Mouse (Mus musculus) MEL (cell line): ENCODE results near the gene Nap1l4. TPM values are rescaled to one million over a fixed set of nuclear protein-coding genes. Genes with fewer than 3 reads are reported as not detected.

Source experiments
- DNase-seq: peaks from one replicate; pipeline ENCODE4 v3.0.0; 2011; ENCODE audit warnings: low read depth, low spot score
- H3K27ac ChIP-seq: 2 replicates; pipeline ENCODE4 v1.5.1; 2012; ENCODE audit warnings: low read depth, mild to moderate bottlenecking, control low read depth, low read length, moderate library complexity; ENCODE audit not compliant: control insufficient read depth
- H3K27me3 ChIP-seq, 2 experiments: fragments of 150-350 bp in 1 of 2; sonication (generic) in 1 of 2; 2 replicates each; pipeline ENCODE4 v1.6.1; 2012; ENCODE audit warnings: low read length in 2 of 2, mild to moderate bottlenecking in 2 of 2, improper control_type of control experiment in 1 of 2, moderate library complexity in 1 of 2; ENCODE audit not compliant: insufficient read depth in 2 of 2, control insufficient read depth in 1 of 2
- H3K36me3 ChIP-seq, 2 experiments: 2 replicates each; pipeline ENCODE4 v1.6.1; 2012 to 2014; ENCODE audit warnings: low read length in 2 of 2, improper control_type of control experiment in 1 of 2, inconsistent platforms in 1 of 2, mild to moderate bottlenecking in 1 of 2; ENCODE audit not compliant: insufficient read depth in 2 of 2, control insufficient read depth in 1 of 2
- H3K4me1 ChIP-seq, 2 experiments: fragments of 150-350 bp in 1 of 2; sonication (generic) in 1 of 2; 2 replicates each; pipeline ENCODE4 v1.6.1; 2012; ENCODE audit warnings: low read length in 2 of 2, improper control_type of control experiment in 1 of 2, mild to moderate bottlenecking in 1 of 2; ENCODE audit not compliant: insufficient read depth in 2 of 2, control insufficient read depth in 1 of 2
- H3K4me3 ChIP-seq, 2 experiments: fragments of 150-350 bp in 1 of 2; sonication (generic) in 1 of 2; 2 replicates each; pipeline ENCODE4 v1.5.1; 2012; ENCODE audit warnings: low read depth in 2 of 2, low read length in 2 of 2, mild to moderate bottlenecking in 2 of 2, moderate library complexity in 2 of 2, control low read depth in 1 of 2, improper control_type of control experiment in 1 of 2; ENCODE audit not compliant: control insufficient read depth in 1 of 2, insufficient read depth in 1 of 2
- H3K79me2 ChIP-seq: 2 replicates; pipeline ENCODE4 v1.6.1; 2012; ENCODE audit warnings: mild to moderate bottlenecking, low read length, moderate library complexity; ENCODE audit not compliant: control insufficient read depth, poor library complexity, insufficient read depth
- H3K9ac ChIP-seq: 2 replicates; pipeline ENCODE4 v1.6.1; 2012; ENCODE audit warnings: low read depth, mild to moderate bottlenecking, control low read depth, low read length, moderate library complexity; ENCODE audit not compliant: control insufficient read depth, poor library complexity, severe bottlenecking
- H3K9me3 ChIP-seq: fragments of 150-350 bp; sonication (generic); replicated peaks from 2 replicates; pipeline ENCODE4 v1.6.1; 2012; ENCODE audit warnings: mild to moderate bottlenecking, low read length, improper control_type of control experiment, moderate library complexity; ENCODE audit not compliant: insufficient read depth
- BHLHE40 ChIP-seq: IDR thresholded peaks from 2 replicates; pipeline ENCODE4 v1.6.1; 2012; ENCODE audit warnings: low read depth, mild to moderate bottlenecking, inconsistent platforms, low read length, improper control_type of control experiment, borderline replicate concordance
- CHD2 ChIP-seq: IDR thresholded peaks from 2 replicates; pipeline ENCODE4 v1.6.1; 2011; ENCODE audit warnings: low read length, improper control_type of control experiment
- CTCF ChIP-seq, 3 experiments: IDR thresholded peaks in 2 of 3; conservative IDR thresholded peaks in 1 of 3; 2 replicates each; pipeline ENCODE4 v1.5.1; 2011 to 2012; ENCODE audit warnings: low read length in 3 of 3, low read depth in 2 of 3, mild to moderate bottlenecking in 2 of 3, improper control_type of control experiment in 1 of 3, inconsistent platforms in 1 of 3, mixed read lengths in 1 of 3, moderate library complexity in 1 of 3; ENCODE audit not compliant: control insufficient read depth in 1 of 3, insufficient read depth in 1 of 3, poor library complexity in 1 of 3, severe bottlenecking in 1 of 3
- E2F4 ChIP-seq: IDR thresholded peaks from 2 replicates; pipeline ENCODE4 v1.6.1; 2011; ENCODE audit warnings: low read depth, low read length, improper control_type of control experiment, borderline replicate concordance
- ELF1 ChIP-seq: IDR thresholded peaks from 2 replicates; pipeline ENCODE4 v1.6.1; 2014; ENCODE audit warnings: low read depth, mild to moderate bottlenecking, inconsistent platforms, low read length, improper control_type of control experiment, moderate library complexity
- EP300 ChIP-seq, 2 experiments: IDR thresholded peaks; 2 replicates each; pipeline ENCODE4 v1.6.1; 2011; ENCODE audit warnings: improper control_type of control experiment in 2 of 2, low read length in 2 of 2, low read depth in 1 of 2, mild to moderate bottlenecking in 1 of 2
- ETS1 ChIP-seq: IDR thresholded peaks from 2 replicates; pipeline ENCODE4 v1.6.1; 2012; ENCODE audit warnings: low read depth, mild to moderate bottlenecking, inconsistent platforms, low read length, improper control_type of control experiment, moderate library complexity
- MAFK ChIP-seq: IDR thresholded peaks from 2 replicates; pipeline ENCODE4 v1.6.1; 2011; ENCODE audit warnings: low read depth, mild to moderate bottlenecking, low read length, improper control_type of control experiment, borderline replicate concordance
- MAX ChIP-seq: IDR thresholded peaks from 2 replicates; pipeline ENCODE4 v1.6.1; 2011; ENCODE audit warnings: low read length, improper control_type of control experiment
- MAZ ChIP-seq: IDR thresholded peaks from 2 replicates; pipeline ENCODE4 v1.6.1; 2012; ENCODE audit warnings: low read depth, mild to moderate bottlenecking, inconsistent platforms, low read length, improper control_type of control experiment
- MEF2A ChIP-seq: IDR thresholded peaks from 2 replicates; pipeline ENCODE4 v1.6.1; 2014; ENCODE audit warnings: low read depth, mild to moderate bottlenecking, inconsistent platforms, low read length, improper control_type of control experiment; ENCODE audit not compliant: poor library complexity, insufficient replicate concordance, severe bottlenecking; ENCODE audit errors: extremely low read depth
- MXI1 ChIP-seq: IDR thresholded peaks from 2 replicates; pipeline ENCODE4 v1.6.1; 2011; ENCODE audit warnings: mild to moderate bottlenecking, low read depth, low read length, improper control_type of control experiment
- MYC ChIP-seq: IDR thresholded peaks from 2 replicates; pipeline ENCODE4 v1.6.1; 2011; ENCODE audit warnings: low read depth, mild to moderate bottlenecking, low read length, improper control_type of control experiment, moderate library complexity
- POLR2AphosphoS5 ChIP-seq: IDR thresholded peaks from 2 replicates; pipeline ENCODE4 v1.6.1; 2012; ENCODE audit warnings: low read depth, borderline replicate concordance, mild to moderate bottlenecking, inconsistent platforms, low read length, moderate library complexity, mixed read lengths
- RAD21 ChIP-seq: IDR thresholded peaks from 2 replicates; pipeline ENCODE4 v1.6.1; 2011; ENCODE audit warnings: mild to moderate bottlenecking, low read depth, low read length, improper control_type of control experiment
- RCOR1 ChIP-seq: IDR thresholded peaks from 2 replicates; pipeline ENCODE4 v1.6.1; 2012; ENCODE audit warnings: low read depth, mild to moderate bottlenecking, inconsistent platforms, low read length, improper control_type of control experiment
- SIN3A ChIP-seq: IDR thresholded peaks from 2 replicates; pipeline ENCODE4 v1.6.1; 2012; ENCODE audit warnings: low read length, improper control_type of control experiment, inconsistent platforms
- SMC3 ChIP-seq: IDR thresholded peaks from 2 replicates; pipeline ENCODE4 v1.6.1; 2011; ENCODE audit warnings: low read depth, low read length, improper control_type of control experiment
- TBP ChIP-seq: IDR thresholded peaks from 2 replicates; pipeline ENCODE4 v1.8.0; 2011; ENCODE audit warnings: low read depth, low read length, improper control_type of control experiment
- USF1 ChIP-seq: IDR thresholded peaks from 2 replicates; pipeline ENCODE4 v1.6.1; 2014; ENCODE audit warnings: low read depth, mild to moderate bottlenecking, inconsistent platforms, low read length, improper control_type of control experiment, moderate library complexity
- ZC3H11A ChIP-seq: IDR thresholded peaks from 2 replicates; pipeline ENCODE4 v1.6.1; 2012; ENCODE audit warnings: low read depth, mild to moderate bottlenecking, inconsistent platforms, low read length, improper control_type of control experiment
- ZKSCAN1 ChIP-seq: IDR thresholded peaks from 2 replicates; pipeline ENCODE4 v1.6.1; 2012; ENCODE audit warnings: low read depth, mild to moderate bottlenecking, inconsistent platforms, low read length, improper control_type of control experiment, moderate library complexity
- ZNF384 ChIP-seq: IDR thresholded peaks from 2 replicates; pipeline ENCODE4 v1.6.1; 2012; ENCODE audit warnings: low read depth, mild to moderate bottlenecking, inconsistent platforms, low read length, improper control_type of control experiment
- polyA plus RNA-seq, 2 experiments: library from polyadenylated mRNA; stranded (reverse) in 1 of 2; unstranded in 1 of 2; fragments of >175 nt in 1 of 2; fragments of >200 nt in 1 of 2; gene quantifications; 2 replicates each; pipeline versions ENCODE4 v1.2.1 to v1.2.4; 2012; ENCODE audit warnings: low replicate concordance in 2 of 2, low read depth in 1 of 2; ENCODE audit not compliant: insufficient read length in 2 of 2, insufficient read depth in 1 of 2, missing spikeins in 1 of 2
- total RNA-seq: library from RNA; depleted of rRNA; stranded (reverse); fragments of 300-350 nt; gene quantifications from 2 replicates; pipeline ENCODE4 v1.2.3, GENCODE M21; 2012

Gene Nap1l4
- total and polyA plus RNA-seq, 3 experiments: 165 to 186 TPM; not detected in 1

DNA sequence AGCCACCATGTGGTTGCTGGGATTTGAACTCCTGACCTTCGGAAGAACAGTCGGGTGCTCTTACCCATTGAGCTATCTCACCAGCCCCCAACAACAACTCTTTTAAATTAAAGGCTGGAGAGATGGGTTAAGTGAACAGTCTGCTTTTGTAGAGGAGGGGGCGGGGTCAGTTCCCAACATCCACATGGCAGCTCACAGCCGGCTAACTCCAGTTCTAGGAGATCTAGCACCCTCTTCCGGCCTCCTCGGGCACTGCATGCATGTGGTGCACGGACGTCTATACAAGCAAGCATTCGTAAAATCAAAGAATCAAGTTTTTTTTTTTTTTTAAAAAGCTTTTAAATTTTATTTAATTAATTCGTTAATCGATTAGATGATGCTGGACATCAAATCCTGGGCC lies 43.1 kb downstream of the Nap1l4 start:
- Histone ChIP-seq H3K9me3 (no peaks in the 10 kb centered on the region), H3K9ac (no peak overlapping the region), H3K36me3 (peaks cover 0 to 3% of the 10 kb centered on the region in 2 experiments; a peak in 2 of 4 replicates), H3K79me2 (peaks cover 10% of the 10 kb centered on the region), H3K27me3 (no peaks in the 10 kb centered on the region), H3K4me3 (no peak overlapping the region), H3K27ac (no peak overlapping the region), H3K4me1 (peaks cover under 1 to 11% of the 10 kb centered on the region in 2 experiments; a peak in 3 of 4 replicates)
- TF ChIP-seq MYC (peak; percentile 96), CTCF (IDR thresholded peaks at IDR 0.05 in 2 of 3, conservative IDR thresholded peaks at IDR 0.05 in 1 of 3; ENCODE audit: control insufficient read depth in 1 of 3, insufficient read depth in 1 of 3, low read depth in 2 of 3, low read length in 3 of 3, poor library complexity in 1 of 3, severe bottlenecking in 1 of 3) (peak; percentile 68 to 95 (median 91)), MXI1 (peak; percentile 98), RCOR1 (peak; percentile 26; the same call in 1 of the 2 replicates), SMC3 (peak; percentile 92), ZNF384 (peak; percentile 79), MEF2A (no peak), EP300 (IDR thresholded peaks at IDR 0.05; ENCODE audit: low read depth in 1 of 2, low read length in 2 of 2) (no peak), E2F4 (no peak), TBP (peak; percentile 97), CHD2 (no peak), BHLHE40 (peak; percentile 63; the same call in 1 of the 2 replicates), RAD21 (peak; percentile 98), ETS1 (0 out of 2 replicates have a peak, but pooled peaks have one; percentile 24), ELF1 (0 out of 2 replicates have a peak, but pooled peaks have one; percentile 7), MAZ (peak; percentile 79; the same call in 1 of the 2 replicates), POLR2AphosphoS5 (no peak), ZKSCAN1 (no peak), MAFK (no peak; the same call in 1 of the 2 replicates), MAX (peak; percentile 89), SIN3A (peak; percentile 89), ZC3H11A (peak; percentile 93), USF1 (peak; percentile 46)
- peak; percentile 94 for DNase-seq
